Mouse (Mus musculus): ENCODE measurements at regions not wholly inside any gene's neighbourhood (a gene's known extent, or its start where the extent isn't known, plus 50 kb on each side); places are given as distances from the start of the nearest gene placed in this dataset.

DNA sequence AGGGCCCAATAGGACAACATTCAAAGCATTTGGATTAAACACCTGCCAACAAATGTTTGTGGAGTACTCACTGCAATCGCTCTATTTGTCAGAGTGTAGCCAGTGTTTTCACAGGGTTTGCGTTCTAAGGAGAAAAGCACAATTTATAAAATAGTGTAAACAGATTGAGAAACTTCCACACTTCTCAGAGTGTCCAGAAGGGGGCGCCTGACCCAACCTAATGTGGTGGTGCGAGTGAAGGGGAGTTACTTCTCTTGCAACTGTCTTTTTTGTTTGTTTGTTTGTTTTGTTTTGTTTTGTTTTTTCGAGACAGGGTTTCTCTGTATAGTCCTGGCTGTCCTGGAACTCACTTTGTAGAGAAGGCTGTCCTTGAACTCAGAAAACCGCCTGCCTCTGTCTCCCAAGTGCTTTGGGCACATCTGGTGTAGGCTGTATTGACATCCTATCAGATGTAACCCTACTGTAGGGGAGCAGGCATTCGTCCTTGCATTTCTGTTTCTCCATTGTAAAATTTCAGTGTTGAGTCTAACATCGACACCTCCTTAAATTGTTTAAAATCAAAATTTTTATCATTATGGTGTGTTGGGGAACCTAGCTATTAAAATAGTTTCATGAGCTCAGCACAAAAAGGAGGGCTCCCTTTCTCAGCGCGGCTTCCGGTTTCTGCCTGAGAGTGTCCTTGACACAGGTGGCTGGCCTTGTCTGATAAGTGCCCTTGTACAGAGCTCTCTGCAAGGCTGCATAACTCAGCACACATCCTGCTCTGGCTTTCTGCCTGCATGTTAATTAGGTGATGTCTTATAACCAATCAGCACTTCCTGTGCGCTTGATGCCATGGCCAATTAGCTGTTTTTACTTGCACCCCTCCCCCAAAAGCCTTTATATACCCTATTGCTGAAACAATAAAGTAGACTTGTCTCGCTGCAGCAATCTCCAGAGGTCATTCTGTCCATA is 307.0 kb downstream of the Fam84a start:
- no peak overlapping the region for H3K4me3 ChIP-seq (ENCODE audit: low read depth, low read length)
- H3K36me3 ChIP-seq (ENCODE audit: control insufficient read depth, insufficient read depth, low read length) = no peaks in the 10 kb centered on the region
- H3K9ac ChIP-seq (replicated peaks; ENCODE audit: low read depth, low read length) = no peak overlapping the region
- H3K27ac ChIP-seq (ENCODE audit: low read depth, low read length) = no peak overlapping the region
- no peak overlapping the region for H3K4me2 ChIP-seq (ENCODE audit: low read depth, low read length)
- H3K4me1 ChIP-seq (ENCODE audit: control insufficient read depth, insufficient read depth, low read length) = no peaks in the 10 kb centered on the region
- no peaks in the 10 kb centered on the region for H3K9me3 ChIP-seq (ENCODE audit: control insufficient read depth, low read length)
- WGBS = 57% methylated on average over 13 of the region's 13 CpGs
- ATAC-seq (ENCODE audit: low read depth) = peak; percentile 80
- no peaks in the 10 kb centered on the region for H3K27me3 ChIP-seq (ENCODE audit: control insufficient read depth, insufficient read depth, low read length)

DNA sequence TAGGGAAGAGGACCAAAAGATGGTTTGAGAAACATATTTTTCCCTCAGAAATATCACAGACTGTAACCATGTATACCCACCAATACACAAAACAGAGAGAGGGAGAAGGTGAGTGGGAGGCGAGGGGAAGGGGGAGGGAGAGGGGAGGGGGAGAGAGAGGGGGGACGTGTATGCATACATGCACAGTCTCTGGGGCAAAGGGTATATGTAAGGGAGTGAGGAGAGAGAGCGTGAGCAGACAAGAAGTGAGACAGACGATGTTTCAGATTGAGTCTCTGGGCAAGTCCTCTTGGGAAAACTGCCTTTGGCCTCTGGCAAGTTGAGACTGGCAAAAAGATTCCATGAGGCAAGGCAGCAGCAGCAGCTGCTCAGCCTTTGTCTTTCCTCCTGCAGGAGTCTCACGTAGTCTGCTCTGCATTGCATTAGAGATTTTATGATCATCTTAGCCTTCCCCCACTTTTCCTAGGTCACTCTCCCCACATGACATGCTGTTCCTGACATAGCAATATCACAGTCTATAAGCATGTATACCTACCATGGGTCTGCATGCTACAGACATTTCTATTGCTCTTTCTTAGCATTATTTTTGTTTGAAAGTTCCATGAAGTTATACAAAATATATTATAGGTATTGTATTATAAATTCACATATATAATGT is 308.3 kb downstream of the Fam84a start:
- Histone ChIP-seq H3K4me1 (ENCODE audit: control insufficient read depth, insufficient read depth, low read length) (no peaks in the 10 kb centered on the region), H3K4me3 (ENCODE audit: low read depth, low read length) (no peak overlapping the region), H3K36me3 (ENCODE audit: control insufficient read depth, insufficient read depth, low read length) (no peaks in the 10 kb centered on the region), H3K27me3 (ENCODE audit: control insufficient read depth, insufficient read depth, low read length) (no peaks in the 10 kb centered on the region), H3K9me3 (ENCODE audit: control insufficient read depth, low read length) (no peaks in the 10 kb centered on the region), H3K9ac (replicated peaks; ENCODE audit: low read depth, low read length) (no peak overlapping the region), H3K4me2 (ENCODE audit: low read depth, low read length) (no peak overlapping the region), H3K27ac (ENCODE audit: low read depth, low read length) (no peak overlapping the region)
- 44% methylated on average over 5 of the region's 5 CpGs for WGBS
- no peak for ATAC-seq (ENCODE audit: low read depth)

- Histone ChIP-seq H3K4me3 (ENCODE audit: low read depth, low read length) (no peak overlapping the region), H3K4me2 (ENCODE audit: low read depth, low read length) (no peak overlapping the region), H3K4me1 (ENCODE audit: control insufficient read depth, insufficient read depth, low read length) (no peaks in the 10 kb centered on the region), H3K9me3 (ENCODE audit: control insufficient read depth, low read length) (no peaks in the 10 kb centered on the region), H3K27me3 (ENCODE audit: control insufficient read depth, insufficient read depth, low read length) (no peaks in the 10 kb centered on the region), H3K36me3 (ENCODE audit: control insufficient read depth, insufficient read depth, low read length) (no peaks in the 10 kb centered on the region), H3K9ac (replicated peaks; ENCODE audit: low read depth, low read length) (no peak overlapping the region), H3K27ac (ENCODE audit: low read depth, low read length) (no peak overlapping the region)
- WGBS = 79% methylated on average over 1 of the region's 1 CpGs
- no peak for ATAC-seq (ENCODE audit: low read depth)
Observed at GRCm38 (mm10) chr12:13841238-13841637, 310.6 kb downstream of the Fam84a start.

DNA sequence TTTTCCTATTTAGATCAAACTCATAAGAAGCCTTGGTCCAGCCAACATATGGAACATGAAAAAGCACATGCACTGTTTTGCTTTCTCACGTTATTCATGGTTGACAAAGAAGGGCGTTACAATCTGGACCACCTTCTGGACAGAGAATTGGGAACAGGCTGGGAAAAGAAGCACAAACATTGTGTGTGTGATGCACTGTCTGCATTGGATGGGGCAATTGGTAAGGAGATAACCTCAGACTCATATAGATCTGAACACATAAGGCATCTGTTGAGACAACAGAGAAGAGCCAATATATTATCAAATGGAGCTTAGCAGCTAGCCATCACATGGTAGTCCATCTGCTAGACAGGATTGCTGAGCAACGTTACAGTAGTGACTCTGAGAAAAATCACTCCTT is 317.1 kb downstream of the Fam84a start:
- 81% methylated on average over 3 of the region's 3 CpGs for WGBS
- Histone ChIP-seq H3K9me3 (ENCODE audit: control insufficient read depth, low read length) (no peaks in the 10 kb centered on the region), H3K4me1 (ENCODE audit: control insufficient read depth, insufficient read depth, low read length) (no peaks in the 10 kb centered on the region), H3K9ac (replicated peaks; ENCODE audit: low read depth, low read length) (no peak overlapping the region), H3K27ac (ENCODE audit: low read depth, low read length) (no peak overlapping the region), H3K36me3 (ENCODE audit: control insufficient read depth, insufficient read depth, low read length) (no peaks in the 10 kb centered on the region), H3K27me3 (ENCODE audit: control insufficient read depth, insufficient read depth, low read length) (no peaks in the 10 kb centered on the region), H3K4me2 (ENCODE audit: low read depth, low read length) (no peak overlapping the region), H3K4me3 (ENCODE audit: low read depth, low read length) (no peak overlapping the region)
- no peak for ATAC-seq (ENCODE audit: low read depth)

GRCm38 (mm10) chr12:13825899-13826298 is 326.0 kb downstream of the Fam84a start:
- H3K27ac ChIP-seq (ENCODE audit: low read depth, low read length) = no peak overlapping the region
- no peaks in the 10 kb centered on the region for H3K9me3 ChIP-seq (ENCODE audit: control insufficient read depth, low read length)
- no peaks in the 10 kb centered on the region for H3K27me3 ChIP-seq (ENCODE audit: control insufficient read depth, insufficient read depth, low read length)
- no peak for ATAC-seq (ENCODE audit: low read depth)
- no peak overlapping the region for H3K4me2 ChIP-seq (ENCODE audit: low read depth, low read length)
- H3K9ac ChIP-seq (replicated peaks; ENCODE audit: low read depth, low read length) = no peak overlapping the region
- H3K4me1 ChIP-seq (ENCODE audit: control insufficient read depth, insufficient read depth, low read length) = no peaks in the 10 kb centered on the region
- H3K4me3 ChIP-seq (ENCODE audit: low read depth, low read length) = no peak overlapping the region
- no peaks in the 10 kb centered on the region for H3K36me3 ChIP-seq (ENCODE audit: control insufficient read depth, insufficient read depth, low read length)

GRCm38 (mm10) chr12:13815500-13815899 is 336.4 kb downstream of the Fam84a start:
- Histone ChIP-seq H3K27ac (ENCODE audit: low read depth, low read length) (no peak overlapping the region), H3K4me2 (ENCODE audit: low read depth, low read length) (no peak overlapping the region), H3K4me1 (ENCODE audit: control insufficient read depth, insufficient read depth, low read length) (no peaks in the 10 kb centered on the region), H3K9me3 (ENCODE audit: control insufficient read depth, low read length) (no peaks in the 10 kb centered on the region), H3K4me3 (ENCODE audit: low read depth, low read length) (no peak overlapping the region), H3K27me3 (ENCODE audit: control insufficient read depth, insufficient read depth, low read length) (no peaks in the 10 kb centered on the region), H3K9ac (replicated peaks; ENCODE audit: low read depth, low read length) (no peak overlapping the region), H3K36me3 (ENCODE audit: control insufficient read depth, insufficient read depth, low read length) (no peaks in the 10 kb centered on the region)
- WGBS = 62% methylated on average over 2 of the region's 2 CpGs
- no peak for ATAC-seq (ENCODE audit: low read depth)

- ATAC-seq (ENCODE audit: low read depth) = no peak
- Histone ChIP-seq H3K9me3 (ENCODE audit: control insufficient read depth, low read length) (no peaks in the 10 kb centered on the region), H3K9ac (replicated peaks; ENCODE audit: low read depth, low read length) (no peak overlapping the region), H3K36me3 (ENCODE audit: control insufficient read depth, insufficient read depth, low read length) (no peaks in the 10 kb centered on the region), H3K27ac (ENCODE audit: low read depth, low read length) (no peak overlapping the region), H3K27me3 (ENCODE audit: control insufficient read depth, insufficient read depth, low read length) (no peaks in the 10 kb centered on the region), H3K4me3 (ENCODE audit: low read depth, low read length) (no peak overlapping the region), H3K4me1 (ENCODE audit: control insufficient read depth, insufficient read depth, low read length) (no peaks in the 10 kb centered on the region), H3K4me2 (ENCODE audit: low read depth, low read length) (no peak overlapping the region)
- WGBS = 84% methylated on average over 2 of the region's 2 CpGs
Observed at GRCm38 (mm10) chr12:13810155-13810515, 341.7 kb downstream of the Fam84a start.

GRCm38 (mm10) chr12:13809291-13810154 is 342.3 kb downstream of the Fam84a start:
- ATAC-seq (ENCODE audit: low read depth) = no peak
- Histone ChIP-seq H3K4me3 (ENCODE audit: low read depth, low read length) (no peak overlapping the region), H3K4me1 (ENCODE audit: control insufficient read depth, insufficient read depth, low read length) (no peaks in the 10 kb centered on the region), H3K9me3 (ENCODE audit: control insufficient read depth, low read length) (no peaks in the 10 kb centered on the region), H3K4me2 (ENCODE audit: low read depth, low read length) (no peak overlapping the region), H3K27me3 (ENCODE audit: control insufficient read depth, insufficient read depth, low read length) (no peaks in the 10 kb centered on the region), H3K27ac (ENCODE audit: low read depth, low read length) (no peak overlapping the region), H3K36me3 (ENCODE audit: control insufficient read depth, insufficient read depth, low read length) (no peaks in the 10 kb centered on the region), H3K9ac (replicated peaks; ENCODE audit: low read depth, low read length) (no peak overlapping the region)
- WGBS = 71% methylated on average over 6 of the region's 6 CpGs
